Mouse (Mus musculus): ENCODE measurements around the gene Psma1.

Psma1 gene

DNA sequence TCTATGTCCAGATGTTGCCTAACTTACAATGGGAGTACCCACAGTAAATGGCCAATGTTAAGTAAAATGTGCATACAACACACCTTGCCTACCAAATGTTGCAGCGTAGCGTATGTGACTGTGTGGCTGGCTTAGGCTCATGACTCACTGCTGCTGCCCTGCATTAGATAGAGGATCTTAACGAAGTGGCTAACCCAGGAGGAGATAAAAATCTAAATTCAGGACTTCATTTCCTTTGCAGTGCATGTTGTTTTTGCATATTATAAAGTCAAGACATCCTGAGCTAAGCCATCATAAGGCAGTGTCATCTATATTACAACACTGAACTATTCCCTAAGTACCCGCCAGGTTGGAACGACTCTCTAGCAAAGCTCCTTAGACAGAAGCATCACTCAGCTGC lies 7.5 kb downstream of the Psma1 start:
- DNase-seq: no peak

DNA sequence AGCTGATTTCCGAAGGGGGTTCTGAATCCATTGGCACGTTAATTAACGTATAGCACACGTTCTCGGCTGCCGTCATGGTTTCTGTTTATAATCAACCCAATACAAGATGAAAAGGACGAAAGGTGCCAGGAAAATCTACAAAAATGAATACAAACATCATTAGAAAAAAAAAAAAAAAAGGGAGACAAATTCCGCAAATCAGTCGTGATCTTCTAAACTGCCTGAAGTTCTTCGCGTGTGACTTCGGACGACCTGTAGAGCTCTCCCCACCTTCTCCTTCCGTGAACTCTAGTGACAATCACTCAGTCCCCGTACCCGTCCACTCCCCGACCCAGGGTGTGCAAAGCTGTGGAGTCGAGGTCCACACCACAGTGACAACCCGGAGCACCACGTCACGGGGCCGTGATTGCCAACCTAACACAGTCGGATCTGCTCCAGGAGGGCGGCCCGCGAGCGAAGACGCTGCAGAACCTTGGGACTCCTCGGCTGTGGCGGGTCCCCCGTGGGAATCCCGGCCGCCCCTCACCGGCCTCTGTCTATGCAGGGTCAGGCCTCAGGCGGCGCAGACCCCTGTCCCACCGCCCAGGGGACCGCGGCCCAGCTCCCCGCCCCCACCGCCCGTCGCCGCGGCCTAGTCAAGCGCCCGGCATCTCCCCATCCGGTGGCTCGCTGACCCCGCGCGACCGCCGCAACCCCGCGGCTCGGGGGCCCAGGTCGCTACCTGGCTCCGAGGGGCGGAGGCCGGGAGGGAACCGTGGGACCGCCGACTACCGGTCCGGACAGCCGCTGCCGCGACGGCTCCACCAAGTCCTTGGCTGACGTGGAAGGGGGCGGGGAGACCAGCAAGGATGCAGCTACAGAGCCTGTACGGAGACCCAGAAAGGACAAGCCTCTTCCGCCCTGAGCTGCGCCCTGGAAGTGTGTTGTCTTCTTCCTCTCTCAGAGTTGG lies 21.8 kb downstream of the Psma1 start, which contains the start of gene Copb1:
TSS of gene Copb1 (minus strand) at position 827 of the 949 bp plus-strand sequence.
- DNase-seq: peak; percentile 85 to 92

DNA sequence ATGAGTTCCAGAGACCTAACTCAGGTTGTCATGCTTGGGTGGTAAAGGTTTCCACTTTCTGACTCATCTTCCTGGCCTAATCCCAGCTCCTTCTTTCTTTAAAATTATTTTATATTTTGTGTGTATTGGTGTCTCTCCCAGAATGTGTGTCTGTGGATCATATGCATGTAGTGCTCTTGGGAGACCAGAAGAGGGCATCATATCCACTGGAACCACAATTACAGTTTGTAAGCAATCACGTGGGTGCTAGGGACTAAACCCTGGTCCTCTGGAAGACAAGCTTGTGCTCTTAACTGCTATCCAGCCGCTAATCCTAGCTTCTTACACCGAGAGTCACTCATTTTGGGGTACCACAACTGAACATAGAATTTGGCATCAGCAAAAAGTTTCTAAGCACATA lies 24.2 kb downstream of the Psma1 start:
- DNase-seq: no peak

DNA sequence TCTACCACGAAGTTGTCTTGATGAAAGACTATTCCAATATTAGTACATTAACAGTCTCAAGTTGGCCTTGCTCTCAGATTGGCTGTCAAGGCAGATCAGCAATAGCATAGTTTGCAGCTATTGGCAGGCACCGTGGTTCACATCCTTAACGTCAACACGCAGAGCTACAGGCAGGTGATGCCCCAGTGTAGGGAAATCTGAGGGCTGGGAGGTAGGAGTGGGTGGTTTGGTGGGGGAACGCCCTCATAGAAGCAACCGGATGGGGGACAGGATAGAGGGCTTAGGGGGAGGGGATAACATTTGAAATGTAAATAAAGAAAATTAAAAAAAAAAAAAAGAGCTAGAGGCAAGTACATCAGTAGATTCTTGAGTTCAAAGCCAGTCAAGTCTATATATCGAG lies 41.9 kb downstream of the Psma1 start:
- DNase-seq: no peak

DNA sequence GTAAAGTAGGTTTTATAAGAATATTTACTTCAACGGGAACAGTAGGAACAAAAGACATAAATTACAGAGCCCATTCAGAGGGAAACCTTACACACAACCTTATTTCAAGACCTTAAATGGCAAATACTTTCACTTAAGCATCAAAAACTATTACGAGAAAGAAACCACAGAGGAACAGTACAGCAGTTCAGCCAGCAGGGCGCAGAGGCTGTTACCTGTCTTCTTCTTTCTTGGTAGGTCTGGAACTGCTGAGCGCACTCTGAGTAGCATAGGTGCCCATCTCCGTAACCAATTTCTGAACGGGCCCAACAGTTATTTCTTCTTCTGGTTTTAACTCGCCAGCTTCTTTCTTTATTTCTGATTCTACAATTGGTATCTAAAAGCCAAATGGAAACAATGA lies 42.9 kb downstream of the Psma1 start:
- DNase-seq: no peak

DNA sequence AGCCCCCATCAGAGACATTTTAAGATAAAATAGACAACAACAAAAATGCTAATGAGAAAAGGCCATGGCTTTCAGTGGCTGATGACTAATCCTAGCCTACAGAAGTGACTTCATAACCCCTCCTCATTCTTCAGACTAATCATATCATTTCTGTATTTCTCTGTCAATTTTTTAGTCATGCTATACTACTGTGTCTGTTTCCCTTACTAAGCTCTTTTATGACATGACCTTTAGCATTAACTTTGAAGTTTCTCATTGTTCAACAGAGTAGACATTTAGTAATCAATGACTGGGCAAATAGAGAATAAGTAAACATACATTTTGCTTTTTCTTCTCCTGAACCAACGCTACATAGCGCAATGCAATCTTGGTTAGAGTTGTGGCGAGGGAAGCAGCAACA lies 44.1 kb downstream of the Psma1 start:
- DNase-seq: no peak

DNA sequence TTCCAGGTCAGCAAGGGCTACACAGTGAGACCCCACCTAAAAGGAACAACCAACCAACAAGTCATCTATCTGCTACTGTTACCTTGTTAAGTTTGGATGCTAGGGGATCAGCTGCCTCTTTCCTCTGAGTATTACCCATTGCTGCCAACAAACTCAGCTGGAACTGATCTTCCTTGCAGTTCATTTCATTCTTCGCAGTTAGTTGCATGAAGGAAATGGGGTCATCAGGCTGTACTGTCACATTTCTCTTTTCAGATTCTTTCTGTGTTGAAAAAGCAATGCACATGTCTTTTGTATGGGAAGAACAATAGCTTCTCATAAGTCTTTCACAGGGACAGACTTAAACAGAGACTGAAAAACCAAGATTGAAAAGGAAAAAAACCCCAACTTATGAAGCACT lies 49.4 kb downstream of the Psma1 start:
- no peak for DNase-seq

DNA sequence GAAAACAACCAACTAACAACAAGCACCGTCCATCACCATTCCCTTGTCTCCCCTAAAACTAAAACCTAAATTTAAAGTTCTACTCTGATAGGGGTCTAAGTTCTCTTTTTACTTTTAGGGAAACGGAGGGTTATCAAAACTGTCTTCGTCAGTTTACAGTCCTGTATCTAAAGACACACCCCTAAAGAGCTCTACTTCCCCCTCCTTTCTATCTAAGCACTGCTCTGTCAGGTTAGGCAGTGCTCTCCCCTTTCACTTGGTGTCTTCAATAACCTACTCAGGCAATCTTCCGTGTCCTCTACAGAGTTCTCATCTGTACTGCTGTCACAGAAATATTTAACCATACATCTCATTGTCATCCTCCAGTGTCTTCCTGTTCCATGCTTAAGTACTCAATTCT lies 55.5 kb downstream of the Psma1 start:
- no peak for DNase-seq

DNA sequence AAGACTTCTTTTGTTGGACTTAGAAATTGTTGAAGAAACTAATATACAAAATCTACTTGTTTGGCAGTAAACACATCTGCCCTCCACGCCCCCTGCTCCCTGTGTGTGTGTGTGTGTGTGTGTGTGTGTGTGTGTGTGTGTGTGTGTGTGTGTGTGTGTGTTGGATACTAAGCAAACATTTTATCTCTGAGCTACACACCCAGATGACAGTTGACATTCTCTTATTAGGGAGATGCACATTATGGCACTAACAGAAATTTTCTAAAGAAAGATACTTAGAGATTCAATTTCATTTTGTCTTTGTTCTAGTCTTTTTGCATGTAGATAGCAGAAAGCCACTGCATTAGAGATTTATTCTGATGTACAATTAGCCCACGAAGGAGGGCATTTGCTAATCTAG lies 59.0 kb downstream of the Psma1 start:
- DNase-seq: no peak
